Mouse (Mus musculus) olfactory bulb, adult 2 months (tissue): Measurements from ENCODE around the gene Adcy3. TPM values are rescaled to one million over a fixed set of nuclear protein-coding genes. Genes with fewer than 3 reads are reported as not detected.

Experiments
- H3K27ac ChIP-seq: fragments of 200-500 bp; 2 replicates; pipeline ENCODE4 v1.5.1; 2012; ENCODE audit warnings: low read depth, low read length; ENCODE audit not compliant: insufficient read depth
- H3K4me1 ChIP-seq: fragments of 200-500 bp; 2 replicates; pipeline ENCODE4 v1.6.1; 2012; ENCODE audit warnings: low read length; ENCODE audit not compliant: control insufficient read depth, insufficient read depth
- H3K4me3 ChIP-seq: fragments of 200-500 bp; 2 replicates; pipeline ENCODE4 v1.5.1; 2012; ENCODE audit warnings: mild to moderate bottlenecking, low read depth, low read length, moderate library complexity; ENCODE audit not compliant: insufficient read depth
- CTCF ChIP-seq: fragments of 200-500 bp; IDR thresholded peaks from 2 replicates; pipeline ENCODE4 v1.5.1; 2012; ENCODE audit warnings: low read depth, mild to moderate bottlenecking, low read length, moderate library complexity; ENCODE audit not compliant: insufficient read depth
- POLR2A ChIP-seq: fragments of 200-500 bp; IDR thresholded peaks from 2 replicates; pipeline ENCODE4 v1.6.1; 2012; ENCODE audit warnings: mild to moderate bottlenecking, low read depth, low read length, moderate library complexity; ENCODE audit not compliant: insufficient read depth
- WGBS: fragments of 180-500 bp; shearing (Covaris S2); methylation state at CpG from one replicate; pipeline ENCODE4 v1.1.7; 2018; 5-methylcytosine and 5-hydroxymethylcytosine counted together
- polyA plus RNA-seq: library from polyadenylated mRNA; stranded (reverse); fragments of >200 nt; gene quantifications from 2 replicates; pipeline ENCODE4 v1.2.4, GENCODE M21; 2012; ENCODE audit warnings: low replicate concordance; ENCODE audit not compliant: missing spikeins, insufficient read depth, insufficient read length

Adcy3 gene
- polyA plus RNA-seq, 1 experiment, result not detected

- Histone ChIP-seq H3K27ac (no peak overlapping the region), H3K4me1 (peaks cover 10% of the 10 kb centered on the region), H3K4me3 (no peak overlapping the region)
- no peak for TF ChIP-seq POLR2A
- no peak for TF ChIP-seq CTCF
- 50% methylated on average over 5 of the region's 5 CpGs for WGBS
Measured at GRCm38 (mm10) chr12:4169622-4170021, 36.7 kb downstream of the Adcy3 start.

- TF ChIP-seq POLR2A (no peak), CTCF (no peak)
- 90% methylated on average over 15 of the region's 15 CpGs for WGBS
- Histone ChIP-seq H3K27ac (no peak overlapping the region), H3K4me3 (no peak overlapping the region), H3K4me1 (peaks cover 8% of the 10 kb centered on the region)
Measured at GRCm38 (mm10) chr12:4173108-4173790, 40.3 kb downstream of the Adcy3 start.

GRCm38 (mm10) chr12:4178839-4179238 lies 45.9 kb downstream of the Adcy3 start:
- Histone ChIP-seq H3K4me3 (no peak overlapping the region), H3K4me1 (no peaks in the 10 kb centered on the region), H3K27ac (no peak overlapping the region)
- TF ChIP-seq POLR2A, result no peak
- no peak for TF ChIP-seq CTCF
- 40% methylated on average over 5 of the region's 5 CpGs for WGBS

GRCm38 (mm10) chr12:4179671-4180233 lies 46.8 kb downstream of the Adcy3 start:
- no peak overlapping the region for H3K27ac ChIP-seq
- TF ChIP-seq CTCF (no peak), POLR2A (no peak)
- H3K4me3 ChIP-seq, result no peak overlapping the region
- H3K4me1 ChIP-seq, result no peaks in the 10 kb centered on the region
- 90% methylated on average over 6 of the region's 6 CpGs for WGBS

GRCm38 (mm10) chr12:4180507-4180906 lies 47.6 kb downstream of the Adcy3 start:
- Histone ChIP-seq H3K4me3 (no peak overlapping the region), H3K4me1 (no peaks in the 10 kb centered on the region), H3K27ac (no peak overlapping the region)
- no peak for TF ChIP-seq CTCF
- no peak for TF ChIP-seq POLR2A
- 73% methylated on average over 3 of the region's 3 CpGs for WGBS

GRCm38 (mm10) chr12:4184648-4185047 lies 51.7 kb downstream of the Adcy3 start:
- 72% methylated on average over 2 of the region's 2 CpGs for WGBS
- Histone ChIP-seq H3K4me1 (peaks cover 10% of the 10 kb centered on the region; the same call in 1 of the 2 replicates), H3K27ac (no peak overlapping the region), H3K4me3 (no peak overlapping the region)
- TF ChIP-seq POLR2A (no peak), CTCF (no peak)

- Histone ChIP-seq H3K4me1 (peaks cover 17% of the 10 kb centered on the region; the same call in 1 of the 2 replicates), H3K27ac (no peak overlapping the region), H3K4me3 (no peak overlapping the region)
- TF ChIP-seq CTCF (no peak), POLR2A (no peak)
- 39% methylated on average over 14 of the region's 14 CpGs for WGBS
Measured at GRCm38 (mm10) chr12:4188171-4189059, 55.5 kb downstream of the Adcy3 start.

- Histone ChIP-seq H3K4me1 (peaks cover 24% of the 10 kb centered on the region; the same call in 1 of the 2 replicates), H3K27ac (no peak overlapping the region), H3K4me3 (no peak overlapping the region)
- 60% methylated on average over 5 of the region's 5 CpGs for WGBS
- TF ChIP-seq POLR2A, result no peak
- TF ChIP-seq CTCF, result no peak
Measured at GRCm38 (mm10) chr12:4189060-4189447, 56.2 kb downstream of the Adcy3 start.

- 69% methylated on average over 6 of the region's 6 CpGs for whole genome bisulfite sequencing
- Histone ChIP-seq H3K4me3 (no peak overlapping the region), H3K4me1 (peaks cover 34% of the 10 kb centered on the region), H3K27ac (no peak overlapping the region)
- no peak for TF ChIP-seq CTCF
- no peak for TF ChIP-seq POLR2A
Measured at GRCm38 (mm10) chr12:4192514-4192913, 59.6 kb downstream of the Adcy3 start.
